Mouse (Mus musculus): Measurements from ENCODE around the gene Ndufs8.

Ndufs8 gene

DNA sequence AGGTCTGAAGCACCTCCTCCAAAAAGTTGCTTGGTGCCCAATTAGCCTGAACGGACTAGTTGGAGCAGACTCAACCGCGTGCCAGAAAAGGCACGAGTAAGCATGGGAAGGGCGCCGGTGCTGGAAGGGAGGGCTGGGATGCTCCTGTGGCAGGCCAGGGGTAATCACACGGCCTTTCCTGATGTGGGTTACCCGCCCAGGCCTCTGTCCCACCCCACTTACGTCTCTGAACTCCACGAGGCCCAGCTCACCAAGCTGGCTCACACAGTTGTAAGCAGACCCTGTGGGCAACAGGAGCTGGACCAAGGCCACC lies 8.3 kb downstream of the Ndufs8 start:
- DNase-seq (ENCODE audit: low spot score) = no peak

DNA sequence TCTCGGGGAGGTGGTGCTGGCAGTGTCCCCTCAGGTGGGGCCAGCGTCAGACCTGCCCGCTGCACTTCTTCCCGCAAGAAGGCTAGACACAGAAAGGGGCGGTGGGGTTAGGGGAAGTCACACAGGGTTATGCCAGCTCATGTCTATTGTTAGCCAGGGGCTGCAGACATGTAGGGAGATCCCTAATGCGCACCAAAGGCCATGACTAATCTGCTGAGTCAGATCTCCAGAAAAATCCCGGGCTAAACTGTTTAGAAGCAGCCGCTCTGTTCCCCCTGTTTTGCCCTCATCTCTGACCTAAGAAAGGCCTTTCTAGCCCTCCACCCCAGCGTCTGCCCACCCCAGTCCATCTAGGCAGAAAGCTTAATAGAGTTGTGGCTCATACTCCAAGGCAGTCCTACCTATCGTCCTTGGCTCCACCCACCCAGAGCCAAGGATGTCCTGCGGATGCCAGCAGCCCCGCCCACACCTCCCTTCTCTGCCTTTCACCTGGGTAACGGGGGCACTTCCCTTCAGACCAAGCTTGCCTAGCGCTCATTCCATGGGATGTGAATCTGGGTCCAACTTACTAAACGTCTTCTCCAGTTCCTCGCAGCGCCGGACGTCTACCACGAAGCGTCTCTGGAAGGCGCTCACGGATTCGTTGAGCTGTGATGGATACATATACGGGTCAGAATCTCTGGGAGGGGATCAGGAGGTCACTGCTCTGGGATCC lies 8.8 kb downstream of the Ndufs8 start:
- DNase-seq (ENCODE audit: low spot score) = no peak

- DNase-seq (ENCODE audit: low spot score) = no peak
These were observed 9.6 kb downstream of the Ndufs8 start for GRCm38 (mm10) chr19:3902966-3903365.

DNA sequence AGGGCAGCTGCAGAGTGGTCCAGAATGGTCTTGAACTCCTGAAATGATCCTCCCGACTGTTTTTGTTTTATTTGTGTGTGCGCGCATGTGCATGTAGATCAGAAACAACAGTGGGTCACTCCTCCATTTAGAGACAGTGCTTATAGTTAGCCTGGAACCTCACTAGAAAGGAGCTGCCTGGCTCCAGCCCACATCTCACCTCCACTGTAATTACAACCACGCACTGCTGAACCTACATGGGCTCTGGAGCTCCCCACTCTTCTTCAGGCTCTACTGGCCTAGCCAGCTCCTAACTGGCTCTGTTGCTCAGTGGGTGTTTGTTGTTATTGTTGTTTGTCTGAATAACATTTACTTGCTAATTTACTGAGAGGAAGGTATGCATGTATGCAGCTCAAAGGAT lies 13.0 kb downstream of the Ndufs8 start:
- no peak for DNase-seq (ENCODE audit: low spot score)

- no peak for DNase-seq (ENCODE audit: low spot score)
These were observed 13.6 kb downstream of the Ndufs8 start for GRCm38 (mm10) chr19:3898952-3899351.

DNA sequence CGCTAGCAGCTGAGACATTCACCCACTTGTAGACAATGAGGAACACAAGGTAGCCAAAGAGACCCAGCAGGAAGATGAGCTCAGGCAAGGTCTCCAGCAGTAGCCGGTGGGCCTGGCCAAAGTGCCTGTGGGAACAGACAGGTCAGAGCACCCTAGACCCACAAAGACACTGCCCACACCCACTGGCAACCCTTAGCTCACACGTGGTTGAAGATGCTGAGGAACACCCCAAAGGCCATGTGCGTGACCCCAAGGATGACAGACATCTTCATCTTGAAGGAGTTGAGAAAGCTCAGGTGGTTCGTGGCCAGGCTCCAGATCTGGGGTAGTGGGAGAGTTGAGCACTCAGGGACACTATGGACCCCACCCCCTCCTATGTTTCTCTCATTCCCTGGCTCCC lies 15.0 kb downstream of the Ndufs8 start:
- DNase-seq (ENCODE audit: low spot score) = no peak

DNA sequence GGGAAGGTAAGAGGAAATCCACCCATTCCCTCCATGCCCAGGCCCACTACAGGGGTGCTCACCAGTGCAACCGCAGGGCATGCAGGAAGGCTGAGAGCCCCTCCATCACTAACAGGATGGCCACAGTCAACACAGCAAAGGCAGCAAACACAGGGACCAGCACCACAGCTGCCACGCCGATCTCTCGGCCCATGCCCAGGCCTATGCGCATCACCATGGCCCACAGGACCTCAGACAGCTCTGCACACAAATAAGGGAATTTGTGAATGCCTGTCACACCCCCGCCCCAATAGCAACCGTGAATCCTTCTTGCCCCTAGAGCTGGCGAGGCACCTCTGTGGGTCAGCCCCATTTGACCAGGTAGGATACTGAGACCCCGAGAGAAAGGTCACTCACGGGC lies 16.4 kb downstream of the Ndufs8 start:
- DNase-seq (ENCODE audit: low spot score) = no peak

DNA sequence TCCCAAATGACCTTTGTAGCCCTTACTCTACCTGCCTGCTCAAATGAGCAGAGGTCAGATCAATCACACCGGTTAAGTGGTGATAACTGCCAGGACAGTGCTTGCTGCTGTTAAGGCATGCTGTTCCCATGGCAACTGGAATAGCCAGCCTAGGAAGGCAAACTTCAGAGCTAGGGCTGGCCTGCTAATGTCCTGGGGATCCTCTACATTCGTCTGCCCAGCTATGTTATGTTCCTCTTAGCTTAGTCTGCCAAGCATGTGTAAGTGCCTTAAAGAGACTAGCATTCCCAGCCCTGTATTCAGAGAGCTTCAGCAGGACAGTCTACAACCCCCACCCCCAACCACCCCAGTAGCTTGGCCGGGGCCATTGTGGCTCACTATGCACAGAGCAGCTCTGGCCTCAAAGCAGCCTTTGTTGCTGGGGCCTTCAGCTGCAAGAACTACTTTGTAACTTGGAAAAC lies 17.4 kb downstream of the Ndufs8 start:
- DNase-seq (ENCODE audit: low spot score) = no peak

GRCm38 (mm10) chr19:3894294-3894693 lies 18.3 kb downstream of the Ndufs8 start:
- DNase-seq (ENCODE audit: low spot score) = no peak

DNA sequence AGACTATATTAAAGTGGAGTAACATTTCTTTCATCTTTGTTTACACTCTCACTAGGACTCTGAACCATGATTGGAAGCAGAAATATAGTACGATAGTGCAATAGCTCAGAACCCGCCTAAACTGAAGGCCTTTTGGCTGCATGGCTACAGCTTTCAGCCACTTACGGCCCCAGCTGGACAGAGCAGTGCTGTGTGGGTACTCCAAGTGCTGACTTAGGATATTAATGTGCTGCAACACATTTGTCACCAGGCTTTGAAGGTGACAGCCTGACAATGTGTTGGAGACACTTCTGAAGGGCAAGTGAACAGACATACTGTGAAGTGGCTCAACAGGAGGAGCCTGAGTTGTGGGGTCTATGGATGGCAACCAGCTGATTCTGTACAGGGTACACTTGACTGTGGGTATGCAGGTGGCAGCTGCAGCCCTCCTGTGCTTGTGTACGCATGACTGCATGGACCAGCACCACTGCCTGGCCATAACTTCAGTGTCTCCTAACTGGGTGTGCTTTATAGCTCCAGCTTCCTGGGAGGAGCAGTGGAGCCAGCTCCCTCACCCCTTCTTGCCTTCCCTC lies 18.9 kb downstream of the Ndufs8 start:
- DNase-seq (ENCODE audit: low spot score) = no peak

GRCm38 (mm10) chr19:3890181-3890580 lies 22.4 kb downstream of the Ndufs8 start:
- DNase-seq (ENCODE audit: low spot score) = peak; percentile 18

DNA sequence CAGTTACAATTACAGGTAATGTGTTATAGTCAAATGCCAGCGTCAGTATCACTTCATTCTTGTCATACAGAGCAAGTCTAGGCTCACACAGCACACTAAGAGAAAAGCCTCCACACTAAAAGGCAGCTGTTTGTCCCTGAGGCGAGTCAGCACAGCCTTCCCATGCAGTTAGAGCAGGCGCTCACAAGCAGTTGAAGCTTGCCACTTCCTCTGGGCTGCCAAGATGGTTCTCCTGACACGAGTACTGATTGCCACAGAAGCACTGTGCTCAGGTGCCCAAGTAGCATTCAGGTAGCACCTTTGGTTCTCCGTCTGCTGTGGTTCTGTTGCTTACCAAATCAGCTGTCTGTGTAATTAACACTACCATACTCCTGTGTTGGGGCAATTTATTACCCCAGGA lies 23.5 kb downstream of the Ndufs8 start:
- DNase-seq (ENCODE audit: low spot score) = no peak

DNA sequence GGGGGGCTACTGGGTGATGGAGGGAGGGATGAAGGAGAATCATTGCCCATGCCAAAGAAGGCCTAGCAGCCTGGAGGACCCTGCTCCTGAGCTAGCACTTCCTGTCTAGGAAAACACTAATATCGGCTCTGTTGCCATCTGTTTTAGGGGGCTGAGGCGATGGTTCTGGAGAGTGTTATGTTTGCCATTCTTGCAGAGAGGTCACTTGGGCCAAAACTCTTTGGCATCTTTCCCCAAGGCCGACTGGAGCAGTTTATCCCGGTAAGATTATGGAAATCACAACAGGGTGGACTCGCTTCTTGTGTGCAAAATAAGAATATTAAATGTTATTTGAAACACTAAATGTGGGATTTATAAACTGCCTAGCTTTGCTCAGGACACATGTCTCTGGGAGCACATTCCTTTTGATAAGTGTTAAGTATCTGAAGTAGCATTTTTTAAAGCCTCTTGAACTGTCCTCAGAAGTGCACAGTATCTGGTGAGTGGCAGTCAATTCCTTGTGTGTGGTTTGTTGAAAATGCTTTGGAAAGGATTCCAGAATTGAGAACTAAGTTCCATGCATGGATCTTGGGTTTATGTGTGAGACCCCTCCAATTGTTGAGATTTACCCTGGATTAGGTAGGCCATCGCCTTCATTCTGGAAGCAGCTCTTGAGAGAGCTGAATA lies 28.1 kb downstream of the Ndufs8 start:
- DNase-seq (ENCODE audit: low spot score) = no peak

DNA sequence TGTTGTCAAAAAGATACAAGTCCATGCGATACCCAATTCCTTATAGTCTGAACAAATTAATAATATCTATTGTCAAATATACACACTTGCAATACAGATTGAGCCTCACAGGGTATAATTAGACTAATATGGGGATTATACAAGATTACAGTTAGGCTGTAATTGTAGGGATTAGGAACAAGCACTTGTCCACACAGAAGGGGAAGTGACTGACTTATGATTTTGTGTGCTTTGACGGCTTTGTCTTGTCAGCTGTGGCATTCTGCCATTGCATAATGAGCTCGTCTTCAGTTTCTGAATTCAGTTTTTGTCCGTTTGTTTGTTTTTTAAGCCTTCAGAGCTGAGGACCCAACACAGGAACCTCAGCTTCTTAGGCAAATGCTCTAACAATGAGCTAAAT lies 30.4 kb downstream of the Ndufs8 start:
- DNase-seq (ENCODE audit: low spot score) = no peak

- DNase-seq (ENCODE audit: low spot score) = no peak
These were observed 32.3 kb downstream of the Ndufs8 start for GRCm38 (mm10) chr19:3880054-3880848.

DNA sequence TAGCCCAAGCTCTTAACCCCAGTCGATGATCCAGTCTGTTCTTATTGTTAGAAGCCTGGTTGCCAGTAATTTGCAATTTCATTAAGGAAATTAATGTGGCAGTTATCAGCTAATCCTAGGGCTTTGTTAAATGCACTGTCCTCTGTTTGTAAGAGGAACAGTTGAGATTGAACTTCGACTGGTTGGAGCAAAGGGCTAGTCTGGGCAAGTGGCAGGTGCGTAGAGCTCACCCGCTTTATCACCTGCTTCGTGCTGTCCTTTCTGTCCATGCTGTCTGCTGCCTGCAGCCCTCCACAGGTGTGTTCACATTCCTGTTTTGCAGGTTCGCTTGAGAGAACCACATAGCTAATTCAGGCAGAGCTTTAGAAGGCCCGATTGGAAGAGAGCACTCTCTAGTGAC lies 37.5 kb downstream of the Ndufs8 start:
- DNase-seq (ENCODE audit: low spot score) = no peak

DNA sequence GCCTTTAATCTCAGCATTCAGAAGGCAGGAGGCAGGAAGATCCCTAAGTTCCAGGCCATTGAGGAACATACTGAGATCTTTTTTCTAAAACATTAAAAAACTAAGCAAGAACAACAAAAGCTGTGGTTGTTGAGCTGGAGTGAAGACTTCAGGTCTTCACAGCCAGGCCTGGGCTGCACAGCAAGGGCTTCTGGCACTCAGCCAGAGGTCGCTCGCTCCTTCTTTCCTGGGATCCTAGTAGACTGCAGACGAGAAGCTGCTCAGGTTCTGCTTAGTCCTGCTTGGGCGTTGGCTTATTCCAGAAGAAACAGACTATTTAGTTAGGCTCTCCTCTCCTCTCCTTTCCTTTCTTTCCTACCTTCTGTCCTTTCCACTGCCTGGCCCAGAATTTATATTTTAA lies 40.2 kb downstream of the Ndufs8 start:
- no peak for DNase-seq (ENCODE audit: low spot score)

- DNase-seq (ENCODE audit: low spot score) = no peak
These were observed 41.1 kb downstream of the Ndufs8 start for GRCm38 (mm10) chr19:3871468-3871867.

GRCm38 (mm10) chr19:3868290-3868689 lies 44.3 kb downstream of the Ndufs8 start:
- no peak for DNase-seq (ENCODE audit: low spot score)

DNA sequence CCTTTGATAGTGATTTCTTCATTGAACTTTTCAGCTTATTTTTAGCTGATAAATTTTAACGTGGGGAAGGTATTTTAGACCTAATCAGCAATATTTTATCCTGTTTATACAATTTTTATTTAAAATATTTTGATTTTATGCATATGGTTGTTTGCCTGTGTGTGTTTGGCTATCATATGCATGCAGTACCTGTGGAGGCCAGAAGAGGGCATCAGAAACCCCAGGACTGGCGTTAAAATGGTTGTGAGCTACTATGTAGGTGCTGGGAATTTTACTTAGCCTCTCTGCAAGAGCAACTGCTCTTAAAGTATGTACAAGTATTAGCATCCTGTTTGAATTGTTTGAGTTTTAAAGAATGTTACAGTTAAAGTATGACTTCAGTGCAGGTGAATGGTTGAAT lies 47.6 kb downstream of the Ndufs8 start:
- DNase-seq (ENCODE audit: low spot score) = no peak

- no peak for DNase-seq (ENCODE audit: low spot score)
These were observed 49.9 kb downstream of the Ndufs8 start for GRCm38 (mm10) chr19:3862713-3863112.
